Mouse (Mus musculus) gastrocnemius, postnatal 25 days (tissue): ENCODE data around the gene Dnah1. TPM values are rescaled to one million over a fixed set of nuclear protein-coding genes. Genes with fewer than 3 reads are reported as not detected.

Experiments used
- DNase-seq: peaks from one replicate; pipeline ENCODE4 v3.0.0; 2022
- long read RNA-seq, 2 experiments: library from polyadenylated mRNA; stranded (forward); transcript quantifications; one replicate each; pipeline ENCODE4 v2.0.0; 2021
- total RNA-seq, 2 experiments: library from RNA; stranded (reverse); gene quantifications; 1 replicate in 1 of 2; 2 replicates in 1 of 2; pipeline ENCODE4 v1.2.3; 2021

Dnah1 gene
- total RNA-seq: under 1 TPM; 0.16 to 0.18 TPM
- long read RNA-seq, experiment 1: 0 reads
- long read RNA-seq, experiment 2: 0 reads

- peak; percentile 16 for DNase-seq
Observed at GRCm38 (mm10) chr14:31323849-31324792, at the start of gene Dnah1. Dnah1 (minus strand) TSS chr14:31323896.

GRCm38 (mm10) chr14:31369377-31369776, 45.7 kb upstream of the Dnah1 start:
- DNase-seq: no peak

GRCm38 (mm10) chr14:31367951-31368350, 44.3 kb upstream of the Dnah1 start:
- no peak for DNase-seq

- no peak for DNase-seq
Observed at GRCm38 (mm10) chr14:31365350-31365749, 41.7 kb upstream of the Dnah1 start.

GRCm38 (mm10) chr14:31364589-31364988, 40.9 kb upstream of the Dnah1 start:
- DNase-seq: no peak

- no peak for DNase-seq
Observed at GRCm38 (mm10) chr14:31362236-31362635, 38.5 kb upstream of the Dnah1 start.

- no peak for DNase-seq
Observed at GRCm38 (mm10) chr14:31345367-31345766, 21.7 kb upstream of the Dnah1 start.

- no peak for DNase-seq
Observed at GRCm38 (mm10) chr14:31343241-31343640, 19.5 kb upstream of the Dnah1 start.

- no peak for DNase-seq
Observed at GRCm38 (mm10) chr14:31337947-31338346, 14.3 kb upstream of the Dnah1 start.

- DNase-seq: no peak
Observed at GRCm38 (mm10) chr14:31337406-31337805, 13.7 kb upstream of the Dnah1 start.

GRCm38 (mm10) chr14:31336369-31337155, 12.9 kb upstream of the Dnah1 start, which contains the start of gene Capn7:
Capn7 (plus strand) TSS chr14:31336638.
- DNase-seq: peak; percentile 95

- no peak for DNase-seq
Observed at GRCm38 (mm10) chr14:31335765-31336164, 12.1 kb upstream of the Dnah1 start.

- DNase-seq: no peak
Observed at GRCm38 (mm10) chr14:31330957-31331356, 7.3 kb upstream of the Dnah1 start.

- no peak for DNase-seq
Observed at GRCm38 (mm10) chr14:31329741-31330140, 6.0 kb upstream of the Dnah1 start.

- no peak for DNase-seq
Observed at GRCm38 (mm10) chr14:31327681-31328080, 4.0 kb upstream of the Dnah1 start.

- DNase-seq: no peak
Observed at GRCm38 (mm10) chr14:31327196-31327595, 3.5 kb upstream of the Dnah1 start.

- no peak for DNase-seq
Observed at GRCm38 (mm10) chr14:31326770-31327169, 3.1 kb upstream of the Dnah1 start.

- no peak for DNase-seq
Observed at GRCm38 (mm10) chr14:31325551-31325950, 1.9 kb upstream of the Dnah1 start.

- DNase-seq: no peak
Observed at GRCm38 (mm10) chr14:31324851-31325250, 1.2 kb upstream of the Dnah1 start.

GRCm38 (mm10) chr14:31323189-31323588, 507 bp downstream of the Dnah1 start:
- no peak for DNase-seq

GRCm38 (mm10) chr14:31322191-31322590, 1.5 kb downstream of the Dnah1 start:
- no peak for DNase-seq

- no peak for DNase-seq
Observed at GRCm38 (mm10) chr14:31321181-31321580, 2.5 kb downstream of the Dnah1 start.

GRCm38 (mm10) chr14:31319546-31319945, 4.2 kb downstream of the Dnah1 start:
- DNase-seq: no peak
